Mouse (Mus musculus) stomach, embryonic 16.5 days (tissue): Measurements from ENCODE around the gene Klk12. TPM values are rescaled to one million over a fixed set of nuclear protein-coding genes. Genes with fewer than 3 reads are reported as not detected.
A peak's percentile ranks its signal among the peaks of the same experiment; 100 is the strongest.

Experiments used
- ATAC-seq: fragments of 200-750 bp; cut with Nextera tagmentation; 2 replicates; pipeline ENCODE4 v1.8.0; 2017; ENCODE audit warnings: moderate number of reproducible peaks, moderate TSS enrichment; ENCODE audit not compliant: insufficient read depth, low FRiP score
- H3K27ac ChIP-seq: fragments of 300-500 bp; sonication (generic); 2 replicates; pipeline ENCODE4 v1.5.1; 2014; ENCODE audit warnings: low read length
- H3K27me3 ChIP-seq: fragments of 300-500 bp; sonication (generic); 2 replicates; pipeline ENCODE4 v1.6.1; 2014; ENCODE audit warnings: low read length, control low read depth, mixed read lengths; ENCODE audit not compliant: control insufficient read depth, insufficient read depth
- H3K36me3 ChIP-seq: fragments of 300-500 bp; sonication (generic); 2 replicates; pipeline ENCODE4 v1.6.1; 2014; ENCODE audit warnings: low read length; ENCODE audit not compliant: control insufficient read depth, insufficient read depth
- H3K4me1 ChIP-seq: fragments of 300-500 bp; sonication (generic); 2 replicates; pipeline ENCODE4 v1.6.1; 2014; ENCODE audit warnings: low read length, control low read depth, mixed read lengths; ENCODE audit not compliant: control insufficient read depth, insufficient read depth
- H3K4me2 ChIP-seq: fragments of 300-500 bp; sonication (generic); 2 replicates; pipeline ENCODE4 v1.6.1; 2014; ENCODE audit warnings: low read depth, low read length, mixed read lengths
- H3K4me3 ChIP-seq: fragments of 300-500 bp; sonication (generic); replicated peaks from 2 replicates; pipeline ENCODE4 v1.5.1; 2014; ENCODE audit warnings: mild to moderate bottlenecking, low read length
- H3K9ac ChIP-seq: fragments of 300-500 bp; sonication (generic); 2 replicates; pipeline ENCODE4 v1.6.1; 2014; ENCODE audit warnings: low read length
- H3K9me3 ChIP-seq: fragments of 300-500 bp; sonication (generic); replicated peaks from 2 replicates; pipeline ENCODE4 v1.6.1; 2016; ENCODE audit warnings: low read length, control low read depth; ENCODE audit not compliant: control insufficient read depth
- WGBS: fragments of 180-500 bp; shearing (Covaris S2); extraction: QIAGEN DNeasy Blood & Tissue Kit; methylation state at CpG from one replicate; pipeline ENCODE4 v1.1.7; 2014; 5-methylcytosine and 5-hydroxymethylcytosine counted together
- polyA plus RNA-seq: library from polyadenylated mRNA; unstranded; fragments of >200 nt; fragmentation: Nextera tagmentation; extraction: Ambion mirVana; gene quantifications from 2 replicates; pipeline ENCODE4 v1.2.1, GENCODE M21; 2015

The Klk12 gene
- polyA plus RNA-seq, result 7.3 and 16.2 TPM in 2 replicates

DNA sequence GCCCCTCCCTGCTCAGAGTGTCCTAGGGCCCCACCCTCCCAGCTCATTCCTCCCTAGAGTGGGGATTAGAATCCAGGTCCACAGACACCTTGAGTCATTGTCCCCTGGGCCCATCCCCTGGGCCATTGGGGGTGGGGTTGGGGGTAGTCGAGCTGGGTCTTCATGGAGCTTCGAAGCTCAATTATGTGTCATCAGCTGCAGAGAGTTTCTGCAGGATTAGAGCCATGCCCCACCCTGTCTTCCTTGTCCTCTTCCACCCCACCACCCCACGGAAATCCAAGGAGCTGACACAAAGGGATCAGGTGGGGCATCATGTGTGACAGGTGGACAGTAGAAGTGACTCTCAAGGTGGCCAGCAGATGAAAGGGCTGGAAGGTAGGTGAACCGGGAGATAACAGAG is at the start of gene Klk12:
Gene Klk12 (plus strand): TSS at position 301 of the 400 bp plus-strand sequence.
- H3K4me1 ChIP-seq, result no peaks in the 10 kb centered on the region
- H3K4me2 ChIP-seq, result no peak within 1 kb of the TSS
- H3K4me3 ChIP-seq, result no peak within 1 kb of the TSS
- H3K27ac ChIP-seq, result no peak within 1 kb of the TSS; the same call in 1 of the 2 replicates
- no peak within 1 kb of the TSS for H3K9ac ChIP-seq
- no peaks in the 10 kb centered on the region for H3K36me3 ChIP-seq
- WGBS, result 67% methylated on average over 4 of the region's 4 CpGs
- no peak for ATAC-seq
- H3K27me3 ChIP-seq, result no peaks in the 10 kb centered on the region
- no peaks in the 10 kb centered on the region for H3K9me3 ChIP-seq

DNA sequence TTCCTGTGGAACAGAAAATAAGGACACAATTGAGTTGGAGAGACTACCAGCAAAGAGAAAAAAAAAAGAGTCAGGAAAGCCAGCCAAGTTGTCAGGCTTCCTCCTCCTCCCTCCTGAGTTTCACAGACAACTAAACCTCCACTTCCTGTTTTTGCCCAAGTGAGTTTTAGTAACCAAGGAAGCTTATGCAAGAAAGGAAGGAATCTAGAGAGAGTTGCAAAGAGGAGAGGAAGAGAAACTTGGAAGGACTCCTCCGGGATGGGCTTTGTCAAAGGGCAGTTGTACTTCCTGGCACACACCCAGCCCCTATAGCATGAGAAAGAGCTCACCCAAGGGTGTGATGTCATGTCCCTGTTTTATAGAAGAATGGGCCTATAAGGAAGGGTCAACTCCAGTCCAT is 20.9 kb upstream of the Klk12 start:
- Histone ChIP-seq H3K4me1 (0 out of 2 replicates have a peak, but pooled peaks cover 5% of the 10 kb centered on the region), H3K9ac (no peak overlapping the region), H3K36me3 (no peaks in the 10 kb centered on the region), H3K9me3 (no peaks in the 10 kb centered on the region), H3K27me3 (no peaks in the 10 kb centered on the region), H3K27ac (no peak overlapping the region), H3K4me2 (no peak overlapping the region), H3K4me3 (no peak overlapping the region)
- no peak for ATAC-seq
- WGBS, result 62% methylated on average over 1 of the region's 1 CpGs

DNA sequence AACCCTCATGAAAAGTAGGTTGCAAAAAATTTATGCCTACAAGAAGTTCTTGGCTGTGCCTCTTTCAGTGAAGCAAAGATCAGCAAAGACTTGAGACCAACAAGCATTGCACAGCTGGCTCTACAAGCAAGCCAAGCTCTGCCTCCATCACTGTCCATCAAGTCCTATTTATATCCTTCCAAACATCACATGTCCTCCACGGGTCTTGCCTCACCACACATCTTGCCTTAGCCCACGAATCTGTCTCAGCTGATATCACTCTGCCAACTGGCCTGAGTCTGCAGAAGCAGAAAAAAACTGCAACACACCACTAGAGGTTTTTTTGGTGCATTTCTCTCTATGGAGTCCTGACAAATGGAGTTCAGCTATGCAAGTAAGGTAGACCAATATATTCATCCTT is 15.9 kb upstream of the Klk12 start:
- WGBS, result 47% methylated on average over 2 of the region's 2 CpGs
- H3K27ac ChIP-seq, result no peak overlapping the region
- no peak overlapping the region for H3K4me2 ChIP-seq
- ATAC-seq, result no peak
- H3K36me3 ChIP-seq, result no peaks in the 10 kb centered on the region
- no peak overlapping the region for H3K9ac ChIP-seq
- no peaks in the 10 kb centered on the region for H3K9me3 ChIP-seq
- H3K4me1 ChIP-seq, result 0 out of 2 replicates have a peak, but pooled peaks cover 1% of the 10 kb centered on the region
- no peak overlapping the region for H3K4me3 ChIP-seq
- H3K27me3 ChIP-seq, result no peaks in the 10 kb centered on the region

GRCm38 (mm10) chr7:43766484-43766883 is 2.2 kb upstream of the Klk12 start:
- H3K4me1 ChIP-seq, result no peaks in the 10 kb centered on the region
- WGBS, result 45% methylated on average over 8 of the region's 8 CpGs
- H3K4me2 ChIP-seq, result no peak overlapping the region
- no peak for ATAC-seq
- H3K36me3 ChIP-seq, result no peaks in the 10 kb centered on the region
- H3K4me3 ChIP-seq, result no peak overlapping the region
- no peak overlapping the region for H3K9ac ChIP-seq
- no peaks in the 10 kb centered on the region for H3K27me3 ChIP-seq
- H3K27ac ChIP-seq, result no peak overlapping the region
- H3K9me3 ChIP-seq, result no peaks in the 10 kb centered on the region

- H3K4me2 ChIP-seq, result no peak overlapping the region
- no peaks in the 10 kb centered on the region for H3K36me3 ChIP-seq
- no peaks in the 10 kb centered on the region for H3K4me1 ChIP-seq
- H3K4me3 ChIP-seq, result no peak overlapping the region
- H3K27ac ChIP-seq, result no peak overlapping the region; the same call in 1 of the 2 replicates
- ATAC-seq, result no peak
- WGBS, result 88% methylated on average over 8 of the region's 8 CpGs
- no peaks in the 10 kb centered on the region for H3K9me3 ChIP-seq
- H3K9ac ChIP-seq, result no peak overlapping the region
- no peaks in the 10 kb centered on the region for H3K27me3 ChIP-seq
Measured at GRCm38 (mm10) chr7:43769636-43770035, 939 bp downstream of the Klk12 start.

DNA sequence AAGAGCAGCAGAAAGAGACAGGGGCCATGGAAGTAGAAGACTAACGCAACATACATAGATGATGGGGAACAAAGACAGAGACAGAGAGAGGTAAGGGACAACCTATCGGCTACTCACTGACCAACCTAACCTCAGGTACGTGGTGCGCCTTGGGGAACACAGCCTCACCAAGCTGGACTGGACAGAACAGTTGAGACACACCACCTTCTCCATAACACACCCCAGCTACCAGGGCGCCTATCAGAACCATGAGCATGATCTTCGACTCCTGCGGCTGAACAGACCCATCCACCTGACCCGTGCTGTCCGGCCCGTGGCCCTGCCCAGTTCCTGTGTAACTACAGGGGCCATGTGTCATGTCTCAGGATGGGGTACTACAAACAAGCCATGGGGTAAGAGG is 2.0 kb downstream of the Klk12 start:
- H3K4me1 ChIP-seq, result no peaks in the 10 kb centered on the region
- H3K9me3 ChIP-seq, result no peaks in the 10 kb centered on the region
- H3K4me2 ChIP-seq, result no peak overlapping the region
- WGBS, result 93% methylated on average over 10 of the region's 10 CpGs
- H3K9ac ChIP-seq, result no peak overlapping the region
- ATAC-seq, result no peak
- H3K27me3 ChIP-seq, result no peaks in the 10 kb centered on the region
- H3K27ac ChIP-seq, result no peak overlapping the region
- H3K4me3 ChIP-seq, result no peak overlapping the region
- no peaks in the 10 kb centered on the region for H3K36me3 ChIP-seq

DNA sequence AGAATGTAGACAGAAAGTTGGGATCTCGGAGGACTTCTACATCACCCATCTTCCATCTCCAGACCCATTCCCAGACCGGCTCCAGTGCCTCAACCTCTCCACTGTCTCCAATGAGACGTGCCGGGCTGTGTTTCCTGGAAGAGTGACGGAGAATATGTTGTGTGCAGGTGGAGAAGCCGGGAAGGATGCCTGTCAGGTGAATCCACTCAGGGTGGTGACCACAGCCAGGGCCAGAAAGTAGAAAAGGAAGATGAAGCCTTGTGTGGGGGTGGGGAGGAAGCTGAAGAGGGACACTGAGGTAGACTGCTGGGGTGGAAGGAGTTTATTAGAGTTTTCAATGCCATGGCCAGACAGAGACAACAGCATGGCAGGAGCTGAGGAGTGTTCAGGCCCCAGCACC is 3.2 kb downstream of the Klk12 start:
- H3K9me3 ChIP-seq, result no peaks in the 10 kb centered on the region
- no peak for ATAC-seq
- H3K27me3 ChIP-seq, result no peaks in the 10 kb centered on the region
- no peak overlapping the region for H3K4me2 ChIP-seq
- no peak overlapping the region for H3K27ac ChIP-seq
- H3K4me1 ChIP-seq, result no peaks in the 10 kb centered on the region
- H3K4me3 ChIP-seq, result no peak overlapping the region
- H3K36me3 ChIP-seq, result no peaks in the 10 kb centered on the region
- 90% methylated on average over 6 of the region's 6 CpGs for WGBS
- no peak overlapping the region for H3K9ac ChIP-seq

GRCm38 (mm10) chr7:43772901-43773300 is 4.2 kb downstream of the Klk12 start:
- WGBS, result 78% methylated on average over 3 of the region's 3 CpGs
- no peak for ATAC-seq
- Histone ChIP-seq H3K27me3 (no peaks in the 10 kb centered on the region), H3K9me3 (no peaks in the 10 kb centered on the region), H3K9ac (no peak overlapping the region), H3K4me1 (no peaks in the 10 kb centered on the region), H3K36me3 (no peaks in the 10 kb centered on the region), H3K4me3 (no peak overlapping the region), H3K27ac (no peak overlapping the region), H3K4me2 (no peak overlapping the region)

GRCm38 (mm10) chr7:43774364-43774763 is 5.7 kb downstream of the Klk12 start, which contains the start of gene Klk11:
Gene Klk11, plus strand, starts transcription at chr7:43774604.
- Histone ChIP-seq H3K27me3 (no peaks in the 10 kb centered on the region), H3K36me3 (no peaks in the 10 kb centered on the region), H3K4me2 (0 out of 2 replicates have a peak within 1 kb of the TSS, but pooled peaks have one; percentile 15), H3K9me3 (no peaks in the 10 kb centered on the region), H3K4me3 (0 out of 2 replicates have a peak within 1 kb of the TSS, but pooled peaks have one; percentile 3), H3K27ac (peak within 1 kb of the TSS; percentile 90), H3K9ac (peak within 1 kb of the TSS; percentile 48), H3K4me1 (no peaks in the 10 kb centered on the region)
- WGBS, result 83% methylated on average over 5 of the region's 5 CpGs
- peak; percentile 41; the same call in 1 of the 2 replicates for ATAC-seq
